11 mouse cellular contexts compared by ENCODE assay signal in genomic region chr7:84184703-84185102, GRCm38 (mm10).
"Had no signal": no experiment of that assay in that cellular context is flagged by ENCODE, and none has a peak within 500 bp of the region (broad histone marks: within the 10 kb centered on the region; RNA-seq: fewer than 3 reads in every experiment).

No protein-coding gene starts in this region.

- H3K27ac ChIP-seq: left cerebral cortex, adult 2 months; limb, embryonic 13.5 days; liver, embryonic 14.5 days; midbrain, embryonic 10.5 days; midbrain, embryonic 15.5 days; neural tube, embryonic 12.5 days had no signal

- H3K4me1 ChIP-seq: limb, embryonic 13.5 days; midbrain, embryonic 10.5 days; midbrain, embryonic 15.5 days; neural tube, embryonic 12.5 days had no signal

- DNase-seq: kidney, adult 8-10 months; kidney, postnatal 25 days; lung, adult 18-20 months; lung, postnatal 4 days; thymus, postnatal 4 days had no signal

- H3K9me3 ChIP-seq: limb, embryonic 13.5 days; midbrain, embryonic 10.5 days; midbrain, embryonic 15.5 days; neural tube, embryonic 12.5 days had no signal

- H3K4me2 ChIP-seq: limb, embryonic 13.5 days; midbrain, embryonic 15.5 days; neural tube, embryonic 12.5 days had no signal

- H3K27me3 ChIP-seq: limb, embryonic 13.5 days; midbrain, embryonic 15.5 days; neural tube, embryonic 12.5 days had no signal

- H3K9ac ChIP-seq: limb, embryonic 13.5 days; liver, embryonic 14.5 days; midbrain, embryonic 15.5 days; neural tube, embryonic 12.5 days had no signal

- H3K36me3 ChIP-seq: limb, embryonic 13.5 days; midbrain, embryonic 10.5 days; midbrain, embryonic 15.5 days; neural tube, embryonic 12.5 days had no signal

- ATAC-seq: midbrain, embryonic 15.5 days had no signal

- H3K4me3 ChIP-seq: left cerebral cortex, adult 2 months; limb, embryonic 13.5 days; midbrain, embryonic 10.5 days; midbrain, embryonic 15.5 days; neural tube, embryonic 12.5 days had no signal
